Mouse (Mus musculus) heart, adult 18-20 months (tissue): ENCODE data around the gene Fam24b. TPM values are rescaled to one million over a fixed set of nuclear protein-coding genes. Genes with fewer than 3 reads are reported as not detected.

ENCODE experiments used
- DNase-seq, 2 experiments: peaks; one replicate each; pipeline ENCODE4 v3.0.0; 2021 to 2022; ENCODE audit warnings: mixed read lengths in 1 of 2
- long read RNA-seq, 2 experiments: library from polyadenylated mRNA; stranded (forward); transcript quantifications; one replicate each; pipeline ENCODE4 v2.0.0; 2021
- total RNA-seq, 2 experiments: library from RNA; stranded (reverse); gene quantifications; 2 replicates each; pipeline ENCODE4 v1.2.3; 2021

Gene Fam24b
- not detected for total RNA-seq
- long read RNA-seq, experiment 1: 0 reads
- long read RNA-seq, experiment 2: 0 reads

GRCm38 (mm10) chr7:131329416-131329815 is at the start of gene Fam24b:
TSS of gene Fam24b (minus strand) at chr7:131329516.
- no peak for DNase-seq

DNA sequence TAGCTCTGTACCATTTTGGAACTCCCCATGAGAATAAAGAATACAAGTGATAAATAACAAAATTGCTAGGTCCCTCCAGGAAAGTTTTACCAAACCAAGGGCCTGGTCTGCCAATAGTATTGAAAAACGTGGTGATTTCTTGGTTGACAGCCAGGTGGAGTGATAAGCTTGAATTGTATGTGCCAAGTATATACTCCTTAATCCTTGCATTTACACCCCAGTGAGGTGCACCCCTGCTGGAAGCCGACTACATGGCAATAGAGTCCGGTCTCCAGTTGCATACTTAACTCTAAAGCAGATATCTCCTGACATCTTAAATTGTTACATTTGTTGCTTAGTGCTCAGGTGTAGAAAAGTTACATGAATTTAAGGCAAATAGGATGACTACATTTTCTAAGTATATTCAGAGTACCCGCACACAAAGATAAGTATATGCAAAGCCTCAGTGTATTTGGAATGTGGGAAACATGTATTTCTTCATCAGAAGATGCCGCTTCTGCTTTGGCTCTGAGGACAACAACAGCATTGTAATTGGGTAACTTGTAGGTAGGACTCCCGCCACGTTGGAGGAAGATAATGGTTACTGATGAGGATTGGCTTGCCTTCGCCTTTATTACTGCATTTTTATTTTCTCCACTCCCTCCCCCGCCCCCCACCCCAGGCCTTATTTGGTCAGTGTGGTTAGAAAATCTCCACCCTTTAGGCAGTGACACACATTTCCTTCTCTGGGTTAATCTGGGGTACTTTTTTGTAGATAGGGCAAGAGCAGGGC is 42.8 kb upstream of the Fam24b start:
- DNase-seq: no peak

GRCm38 (mm10) chr7:131371470-131371860 is 42.1 kb upstream of the Fam24b start:
- DNase-seq: no peak

- peak; percentile 92 to 93 for DNase-seq
These were observed 41.5 kb upstream of the Fam24b start, which contains the start of gene Pstk for GRCm38 (mm10) chr7:131370648-131371469. TSS of gene Pstk (plus strand) at chr7:131371141.

GRCm38 (mm10) chr7:131364131-131364530 is 34.8 kb upstream of the Fam24b start:
- no peak for DNase-seq

DNA sequence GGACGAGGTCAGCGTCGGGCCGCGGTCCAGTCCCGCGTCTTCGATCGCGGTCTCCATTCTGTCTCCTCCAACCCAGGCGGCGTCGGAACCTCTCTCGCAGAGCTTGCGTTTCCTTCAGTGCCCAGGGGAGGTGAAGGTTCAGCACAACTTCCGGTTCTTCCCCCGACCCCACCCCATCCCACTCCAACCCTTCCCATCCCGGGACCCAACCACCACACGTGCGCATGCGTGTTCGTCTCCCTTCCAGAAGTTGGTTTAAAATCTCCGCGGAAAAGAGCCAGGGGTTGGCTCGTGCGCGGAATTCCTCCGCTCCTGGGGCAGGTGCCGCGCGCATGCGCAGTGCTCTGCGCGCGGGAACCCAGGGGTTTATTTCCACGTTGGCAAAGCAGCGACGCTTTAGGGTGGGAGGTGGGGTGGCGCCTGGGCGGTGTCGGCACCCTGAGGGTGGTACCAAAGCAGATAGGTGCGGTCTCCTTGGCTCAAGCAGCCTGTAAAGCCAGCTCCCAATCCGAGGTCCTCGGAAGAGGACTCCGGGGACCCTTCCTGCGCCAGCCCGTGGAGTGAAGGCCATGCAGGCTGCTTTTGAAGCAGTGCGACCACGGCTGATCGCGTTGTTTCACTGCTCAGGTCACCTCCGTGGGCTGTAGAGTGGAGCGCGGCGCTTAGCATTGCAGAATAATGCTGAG is 33.4 kb upstream of the Fam24b start, which contains the start of gene 2310057M21Rik:
Gene 2310057M21Rik (minus strand): TSS at position 145 of the 686 bp plus-strand sequence.
- DNase-seq: peak; percentile 96 to 97

DNA sequence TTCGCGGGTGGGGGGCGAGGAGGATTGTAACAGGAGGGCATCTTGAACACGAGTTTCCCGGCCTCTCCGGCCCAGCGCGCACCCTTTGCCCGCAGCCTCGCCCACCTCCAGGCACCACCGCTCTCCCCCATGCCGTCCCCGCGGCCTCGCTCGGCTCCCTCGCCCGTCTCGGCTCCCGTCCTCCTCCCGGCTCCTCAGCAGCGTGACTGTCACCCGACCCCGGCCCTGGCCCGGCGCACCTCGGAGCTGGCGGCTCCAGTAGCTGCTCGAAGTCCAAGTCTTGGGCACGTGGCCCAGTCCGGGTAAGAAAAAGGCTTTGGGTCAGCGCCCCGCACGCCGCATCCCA is 32.9 kb upstream of the Fam24b start:
- no peak for DNase-seq

- DNase-seq: no peak
These were observed 26.8 kb upstream of the Fam24b start for GRCm38 (mm10) chr7:131356105-131356504.

GRCm38 (mm10) chr7:131345856-131346541 is 16.7 kb upstream of the Fam24b start:
- no peak for DNase-seq

DNA sequence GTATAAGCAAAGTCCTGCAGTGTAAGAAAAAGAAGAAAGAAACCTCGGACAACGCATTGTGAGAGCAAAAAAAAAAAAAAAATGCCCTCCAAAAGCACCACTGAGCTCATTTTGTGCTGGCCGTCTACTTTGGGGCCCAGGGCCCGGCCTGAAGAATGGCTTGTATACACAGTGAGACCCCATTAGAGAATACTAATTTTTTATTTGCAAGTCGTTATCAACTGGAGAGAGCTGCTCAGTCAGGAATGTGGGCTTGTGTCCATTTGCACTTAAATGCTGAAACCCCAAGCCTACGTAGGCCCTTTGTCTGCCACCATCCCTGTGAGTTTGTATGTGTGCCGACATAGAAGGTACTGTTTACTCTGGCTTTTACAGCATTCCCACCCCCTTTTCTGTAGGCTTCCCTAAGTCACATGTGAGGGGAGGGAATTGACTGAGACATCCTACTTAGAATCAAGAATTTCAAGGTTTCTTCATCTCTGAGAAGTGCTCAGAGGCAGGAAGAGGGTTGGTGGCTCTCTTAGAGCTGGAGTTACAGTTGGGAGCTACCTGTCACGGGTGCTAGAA is 8.3 kb upstream of the Fam24b start:
- no peak for DNase-seq

DNA sequence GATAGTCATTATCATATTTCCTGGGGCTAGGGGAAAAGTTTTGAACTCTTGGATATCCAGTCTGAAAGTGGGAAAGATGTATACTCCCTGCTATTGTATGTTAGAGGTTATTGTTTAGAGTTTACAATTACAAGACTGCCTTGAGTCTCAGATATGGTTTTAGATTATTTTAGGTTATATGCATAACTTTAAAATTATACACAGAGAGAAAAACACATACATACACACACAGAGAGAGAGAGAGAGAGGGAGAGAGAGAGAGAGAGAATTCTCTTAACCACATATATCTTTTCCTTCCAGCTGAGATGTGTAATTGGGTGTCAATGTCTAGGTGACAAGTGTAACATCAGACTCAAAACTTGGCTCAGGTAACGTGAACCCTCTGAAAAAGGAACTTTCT is 4.2 kb upstream of the Fam24b start, which contains the start of gene Fam24a:
Gene Fam24a (plus strand): TSS at position 301 of the 400 bp plus-strand sequence.
- no peak for DNase-seq

GRCm38 (mm10) chr7:131331688-131332087 is 2.4 kb upstream of the Fam24b start:
- DNase-seq: no peak

GRCm38 (mm10) chr7:131327054-131327453 is 2.3 kb downstream of the Fam24b start:
- no peak for DNase-seq

GRCm38 (mm10) chr7:131322192-131322591 is 7.1 kb downstream of the Fam24b start, which contains the start of gene Cuzd1:
TSS of gene Cuzd1 (minus strand) at chr7:131322292.
- DNase-seq: no peak

DNA sequence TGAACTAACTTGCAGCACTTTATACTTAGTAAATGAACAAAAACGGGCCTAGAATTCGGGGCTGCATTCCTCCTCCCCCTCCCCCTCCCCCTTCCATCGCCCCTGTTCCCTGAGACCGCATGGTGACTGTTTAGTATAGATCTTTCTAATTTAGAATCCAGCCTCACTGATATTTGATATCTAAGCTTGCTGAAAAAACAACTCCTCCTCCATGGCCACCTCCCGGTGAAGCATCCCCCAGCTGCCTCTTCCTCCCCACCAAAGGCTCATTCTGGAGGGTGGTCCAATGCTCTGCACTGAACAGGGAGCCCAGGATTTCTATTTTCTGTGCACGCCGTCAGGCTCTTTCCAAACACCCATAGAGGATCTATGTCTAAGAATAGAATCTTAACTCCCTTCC is 11.0 kb downstream of the Fam24b start:
- DNase-seq: no peak

DNA sequence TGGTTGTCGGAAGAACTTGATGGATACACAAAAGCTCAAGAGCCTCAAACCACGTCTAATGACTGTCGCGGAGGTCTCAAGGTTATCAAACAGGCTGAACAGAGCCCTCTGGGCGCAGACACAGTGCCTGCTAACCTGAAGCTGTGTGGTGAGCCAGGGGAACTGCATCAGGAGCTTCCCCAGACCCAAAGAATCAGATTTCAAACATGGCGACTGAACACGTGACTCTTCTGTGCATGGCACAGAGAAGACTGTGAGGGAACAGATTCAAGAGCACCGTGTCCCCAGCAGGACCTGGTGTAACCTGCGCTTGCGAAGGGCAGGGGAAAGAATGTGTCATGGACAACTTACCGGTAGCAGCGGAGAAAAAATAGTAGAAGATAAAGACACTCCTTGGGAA is 11.7 kb downstream of the Fam24b start:
- no peak for DNase-seq

DNA sequence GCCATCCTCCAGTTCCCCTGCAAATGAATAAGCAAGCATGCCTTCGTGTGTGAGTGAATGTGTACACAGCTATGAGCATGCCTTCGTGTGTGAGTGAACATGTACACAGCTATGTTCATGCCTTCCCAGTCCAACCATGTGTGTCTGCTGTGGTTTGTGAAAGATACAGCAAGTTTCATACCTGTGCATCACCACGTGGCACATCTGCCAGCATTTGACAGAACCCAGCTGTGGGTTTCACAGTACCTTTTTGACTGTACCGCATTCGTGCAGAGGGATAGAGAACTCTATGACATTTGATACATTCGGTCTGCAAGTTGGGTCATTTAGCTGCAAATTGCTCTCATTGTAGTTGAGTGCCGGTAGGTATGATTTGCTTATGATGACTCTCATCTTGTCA is 14.8 kb downstream of the Fam24b start:
- no peak for DNase-seq

DNA sequence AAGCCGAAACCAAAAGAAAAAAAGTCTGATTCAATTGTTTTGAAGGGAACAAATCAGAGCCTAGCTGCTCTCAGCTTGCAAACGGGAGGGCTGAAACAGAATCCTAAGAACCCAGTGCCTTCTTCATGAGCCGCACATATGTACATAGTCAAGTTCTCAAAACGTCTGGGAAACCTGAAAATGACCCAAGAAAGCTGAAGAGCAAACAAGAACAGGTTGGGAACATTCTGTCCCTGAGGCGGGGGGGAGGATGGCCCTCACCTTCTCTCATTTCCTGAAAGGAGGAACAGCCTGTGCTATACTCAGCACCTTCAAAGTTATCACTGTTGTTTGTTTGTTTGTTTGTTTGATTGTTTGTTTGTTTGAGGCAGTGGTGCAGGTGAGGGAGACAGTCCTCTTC is 22.6 kb downstream of the Fam24b start:
- no peak for DNase-seq

DNA sequence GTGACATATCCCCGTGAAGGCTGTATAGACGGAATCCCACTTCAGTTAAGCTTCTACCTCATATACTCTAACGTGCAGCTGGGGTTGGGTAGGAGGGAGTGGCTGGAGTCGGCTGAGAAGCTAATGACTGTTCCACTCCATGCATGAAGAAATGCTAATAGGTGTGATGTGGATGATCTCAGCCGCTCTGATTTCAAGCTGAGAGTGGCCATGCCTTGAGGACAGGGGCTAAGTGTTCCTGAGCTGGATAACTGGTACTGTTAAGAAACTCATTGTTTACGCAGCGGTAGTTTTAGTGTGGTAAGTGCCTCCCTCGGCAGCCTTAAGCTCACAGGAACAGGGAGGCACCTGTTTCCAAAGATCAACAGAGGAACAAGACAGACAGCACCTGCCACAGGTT is 26.0 kb downstream of the Fam24b start:
- no peak for DNase-seq

DNA sequence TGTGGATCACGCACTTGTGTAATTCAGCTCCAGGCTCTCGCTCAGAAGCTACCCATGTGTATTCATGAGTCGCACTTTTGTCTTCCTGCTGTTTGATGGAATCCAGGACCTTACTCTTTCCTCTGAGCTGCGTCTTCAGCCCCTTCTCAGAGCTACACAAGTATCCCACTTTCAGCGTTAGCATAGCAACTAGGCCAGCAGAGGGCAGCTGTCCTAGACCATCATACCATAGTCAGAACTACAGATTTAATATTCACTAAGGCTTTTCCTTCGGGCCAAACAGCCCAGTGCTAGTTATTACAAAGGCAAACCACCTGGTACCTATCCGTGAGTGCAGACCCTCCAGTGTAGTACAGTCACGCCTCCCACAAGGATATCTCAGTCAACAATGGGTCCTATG is 32.2 kb downstream of the Fam24b start:
- no peak for DNase-seq
